Mouse (Mus musculus) spleen, adult 2 months (tissue): ENCODE data around the gene Gm7879. TPM values are rescaled to one million over a fixed set of nuclear protein-coding genes. Genes with fewer than 3 reads are reported as not detected.
"Not testable (repeated sequence)": the region's sequence is repeated elsewhere in the genome, so short reads cannot be mapped to it uniquely, and the experiment has no call there.

ENCODE experiments used
- DNase-seq, 2 experiments: peaks; one replicate each; pipeline versions ENCODE4 v3.0.0 to v3.0.0-alpha.2; 2012 to 2021; ENCODE audit warnings: low spot score in 2 of 2, low read depth in 1 of 2
- H3K27ac ChIP-seq: fragments of 200-500 bp; 2 replicates; pipeline ENCODE4 v1.5.1; 2012; ENCODE audit warnings: low read length, inconsistent platforms; ENCODE audit not compliant: insufficient read depth
- H3K27me3 ChIP-seq: fragments of 200-500 bp; 2 replicates; pipeline ENCODE4 v1.6.1; 2012; ENCODE audit warnings: mild to moderate bottlenecking, moderate library complexity, low read length, inconsistent platforms; ENCODE audit not compliant: control insufficient read depth, insufficient read depth
- H3K36me3 ChIP-seq: fragments of 200-500 bp; 2 replicates; pipeline ENCODE4 v1.6.1; 2012; ENCODE audit warnings: mild to moderate bottlenecking, low read length, inconsistent platforms; ENCODE audit not compliant: control insufficient read depth, insufficient read depth
- H3K4me1 ChIP-seq: fragments of 200-500 bp; 2 replicates; pipeline ENCODE4 v1.6.1; 2011; ENCODE audit warnings: inconsistent platforms; ENCODE audit not compliant: control insufficient read depth, insufficient read depth, insufficient read length
- H3K4me3 ChIP-seq: fragments of 200-500 bp; 2 replicates; pipeline ENCODE4 v1.5.1; 2011; ENCODE audit warnings: mild to moderate bottlenecking, inconsistent platforms; ENCODE audit not compliant: insufficient read depth, insufficient read length; ENCODE audit errors: extremely low read depth
- CTCF ChIP-seq: fragments of 200-500 bp; IDR thresholded peaks from 2 replicates; pipeline ENCODE4 v1.5.1; 2011; ENCODE audit warnings: mild to moderate bottlenecking, inconsistent platforms; ENCODE audit not compliant: insufficient read depth, insufficient read length, insufficient replicate concordance; ENCODE audit errors: extremely low read depth
- POLR2A ChIP-seq: fragments of 200-500 bp; IDR thresholded peaks from 2 replicates; pipeline ENCODE4 v1.6.1; 2011; ENCODE audit warnings: low read depth, low read length, inconsistent platforms
- WGBS: fragments of 180-500 bp; shearing (Covaris S2); methylation state at CpG from one replicate; pipeline ENCODE4 v1.1.7; 2018; 5-methylcytosine and 5-hydroxymethylcytosine counted together
- polyA plus RNA-seq: library from polyadenylated mRNA; depleted of rRNA; stranded (reverse); fragments of >200 nt; gene quantifications from 2 replicates; pipeline ENCODE4 v1.2.3, GENCODE M21; 2012; rRNA removed

Gm7879 gene
- polyA plus RNA-seq, result 0.42 TPM in 1 of 2 replicates, not detected in the other

DNA sequence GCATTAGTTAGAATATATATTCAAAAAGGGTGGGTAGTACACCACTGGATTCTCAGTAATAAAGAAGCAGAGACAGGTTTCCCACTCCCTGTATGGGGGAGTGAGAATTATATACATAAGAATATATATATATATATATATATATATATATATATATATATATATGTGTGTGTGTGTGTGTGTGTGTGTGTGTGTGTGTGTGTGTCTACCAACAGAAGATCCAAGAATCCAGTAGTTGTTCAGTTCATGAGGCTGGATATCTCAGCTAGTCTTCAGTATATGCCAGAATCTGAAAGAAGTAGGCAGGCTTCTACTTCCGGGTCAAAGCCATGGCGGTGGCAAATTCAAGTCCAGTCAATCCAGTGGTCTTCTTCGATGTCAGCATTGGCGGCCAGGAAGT lies at the start of gene Gm7879:
Gm7879 (plus strand) TSS at position 301 of the 400 bp plus-strand sequence.
- not testable (repeated sequence) for H3K4me3 ChIP-seq, H3K27me3 ChIP-seq, H3K4me1 ChIP-seq, DNase-seq, H3K27ac ChIP-seq
- H3K36me3 ChIP-seq, result peaks cover 12% of the 10 kb centered on the region
- WGBS, result 89% methylated on average over 4 of the region's 4 CpGs

- Histone ChIP-seq H3K27ac (no peak overlapping the region), H3K4me3 (no peak overlapping the region), H3K27me3 (no peaks in the 10 kb centered on the region), H3K4me1 (peaks cover 4% of the 10 kb centered on the region; the same call in 1 of the 2 replicates), H3K36me3 (no peaks in the 10 kb centered on the region; the same call in 1 of the 2 replicates)
- TF ChIP-seq POLR2A, result no peak
- no peak for TF ChIP-seq CTCF
- DNase-seq, result no peak
- WGBS, result 87% methylated on average over 6 of the region's 6 CpGs
Observed at GRCm38 (mm10) chr5:43863642-43864041, 49.3 kb upstream of the Gm7879 start.

- Histone ChIP-seq H3K4me1 (no peaks in the 10 kb centered on the region), H3K36me3 (no peaks in the 10 kb centered on the region; the same call in 1 of the 2 replicates), H3K27me3 (no peaks in the 10 kb centered on the region), H3K4me3 (no peak overlapping the region), H3K27ac (no peak overlapping the region)
- DNase-seq, result no peak
- WGBS, result 59% methylated on average over 2 of the region's 2 CpGs
- no peak for TF ChIP-seq CTCF
- TF ChIP-seq POLR2A, result no peak
Observed at GRCm38 (mm10) chr5:43865316-43865715, 47.6 kb upstream of the Gm7879 start.

DNA sequence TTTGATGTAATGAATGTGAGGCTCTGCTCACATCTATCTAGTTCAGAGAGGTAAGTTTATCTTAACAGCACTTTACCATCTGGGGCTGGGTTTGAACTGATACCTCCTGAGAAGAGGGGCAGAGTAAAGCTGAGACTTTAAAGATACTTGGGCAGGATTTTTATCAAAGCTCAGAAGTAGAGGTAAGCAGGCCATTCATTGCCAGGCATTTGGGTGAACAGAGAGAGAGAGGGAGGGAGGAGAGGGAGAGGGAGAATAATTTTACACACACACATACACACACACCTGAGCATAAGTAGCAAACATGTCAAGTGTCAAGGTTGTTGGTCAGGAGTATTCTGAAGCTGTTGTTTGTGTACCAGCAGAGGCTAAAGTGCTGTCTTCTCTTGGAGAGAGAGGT lies 44.7 kb upstream of the Gm7879 start, which contains the start of gene Cd38:
Cd38 (plus strand) TSS at position 301 of the 400 bp plus-strand sequence.
- no peak; the same call in 1 of the 2 replicates for TF ChIP-seq POLR2A
- TF ChIP-seq CTCF, result no peak
- no peak for DNase-seq
- H3K27me3 ChIP-seq, result no peaks in the 10 kb centered on the region
- H3K36me3 ChIP-seq, result no peaks in the 10 kb centered on the region; the same call in 1 of the 2 replicates
- peaks cover 9% of the 10 kb centered on the region for H3K4me1 ChIP-seq
- H3K4me3 ChIP-seq, result peak within 1 kb of the TSS; percentile 73
- peak within 1 kb of the TSS; percentile 95 for H3K27ac ChIP-seq

DNA sequence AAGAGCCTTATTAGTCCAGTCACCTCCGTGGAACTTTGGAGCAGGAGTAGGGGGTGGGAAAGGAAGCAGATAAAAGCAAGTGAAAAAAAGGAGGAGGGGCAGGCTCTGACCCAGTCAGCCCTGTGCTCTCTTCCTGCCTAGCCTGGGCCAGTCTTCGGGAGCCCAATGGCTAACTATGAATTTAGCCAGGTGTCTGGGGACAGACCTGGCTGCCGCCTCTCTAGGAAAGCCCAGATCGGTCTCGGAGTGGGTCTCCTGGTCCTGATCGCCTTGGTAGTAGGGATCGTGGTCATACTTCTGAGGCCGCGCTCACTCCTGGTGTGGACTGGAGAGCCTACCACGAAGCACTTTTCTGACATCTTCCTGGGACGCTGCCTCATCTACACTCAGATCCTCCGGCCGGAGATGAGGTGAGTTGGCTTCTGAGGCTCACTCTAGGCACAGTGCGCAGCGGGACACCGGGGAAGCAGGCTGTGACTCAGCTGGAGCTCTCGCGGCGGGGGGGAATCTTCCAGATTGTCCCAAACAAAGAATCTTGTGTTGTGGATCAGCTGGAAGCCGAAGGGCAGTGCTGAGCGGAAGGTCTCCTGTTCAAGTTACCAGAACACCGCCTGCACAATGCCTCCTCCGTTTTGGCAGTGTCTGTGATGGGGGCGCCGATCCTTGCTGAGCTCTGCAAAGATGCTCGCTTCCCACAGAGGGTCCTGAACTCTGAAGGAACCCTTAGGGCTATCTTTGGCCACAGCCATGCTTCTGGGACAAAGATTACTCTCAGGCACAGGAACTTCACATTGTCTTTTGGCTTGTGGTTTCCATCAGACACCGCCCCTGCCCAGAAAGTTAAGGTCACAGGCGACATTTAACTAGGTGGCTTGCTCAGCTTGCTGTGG lies 44.0 kb upstream of the Gm7879 start:
- H3K27me3 ChIP-seq, result no peaks in the 10 kb centered on the region
- H3K4me1 ChIP-seq, result peaks cover 14% of the 10 kb centered on the region
- peak; percentile 9; the same call in 1 of the 2 replicates for TF ChIP-seq POLR2A
- no peak for TF ChIP-seq CTCF
- no peaks in the 10 kb centered on the region; the same call in 1 of the 2 replicates for H3K36me3 ChIP-seq
- peak in 1 of 2 experiments; percentile 55 for DNase-seq
- 8% methylated on average over 28 of the region's 28 CpGs for WGBS
- peak overlapping the region; percentile 73 for H3K4me3 ChIP-seq
- peak overlapping the region; percentile 95 for H3K27ac ChIP-seq

- H3K36me3 ChIP-seq, result peaks cover 10% of the 10 kb centered on the region; the same call in 1 of the 2 replicates
- H3K27ac ChIP-seq, result no peak overlapping the region
- DNase-seq, result peak in 1 of 2 experiments; percentile 59
- WGBS, result 20% methylated on average over 1 of the region's 1 CpGs
- peaks cover 19% of the 10 kb centered on the region for H3K4me1 ChIP-seq
- no peaks in the 10 kb centered on the region for H3K27me3 ChIP-seq
- TF ChIP-seq POLR2A (peak; percentile 20; the same call in 1 of the 2 replicates), CTCF (no peak)
- 0 out of 2 replicates have a peak overlapping the region, but pooled peaks have one; percentile 24 for H3K4me3 ChIP-seq
Observed at GRCm38 (mm10) chr5:43871845-43872244, 41.1 kb upstream of the Gm7879 start.
